Comparison of ENCODE assay signal across 8 mouse cellular contexts in the genomic region with DNA sequence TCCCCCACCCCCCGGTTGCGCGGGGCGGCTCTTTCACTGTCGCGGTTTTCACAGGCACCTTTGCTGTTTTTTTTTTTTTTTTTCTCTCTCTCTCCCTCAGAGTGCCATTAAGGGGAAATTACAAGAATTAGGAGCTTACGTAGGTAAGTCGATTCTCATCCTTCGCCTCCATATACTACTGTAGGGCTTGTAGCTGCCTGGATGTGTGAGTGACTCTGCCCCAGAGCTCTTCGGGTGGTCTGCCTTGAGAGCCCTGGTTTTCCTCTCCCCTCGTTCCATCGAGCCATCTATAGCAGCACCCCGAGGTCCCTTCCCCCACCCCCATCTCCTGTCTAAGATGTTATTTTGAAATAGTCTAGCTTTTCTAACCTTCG. TPM values are rescaled to one million over a fixed set of nuclear protein-coding genes. Genes with fewer than 3 reads are reported as not detected.
DNase-seq lines count a peak whose midpoint lies in the region; ATAC-seq lines count a peak whose summit lies in the region.

No protein-coding gene starts in this region.

- peak overlapping the region; percentile 85 for H3K27ac ChIP-seq in kidney, embryonic 14.5 days (ENCODE audit: low read depth, low read length)
- H3K27ac ChIP-seq in embryonic facial prominence, embryonic 15.5 days (replicated peaks) = peak overlapping the region; percentile 91
- H3K27ac ChIP-seq in neural tube, embryonic 12.5 days = peak overlapping the region; percentile 86

- H3K9ac ChIP-seq in kidney, embryonic 14.5 days (ENCODE audit: low read depth, low read length) = peak overlapping the region; percentile 95
- H3K9ac ChIP-seq in embryonic facial prominence, embryonic 15.5 days = peak overlapping the region; percentile 94
- H3K9ac ChIP-seq in neural tube, embryonic 12.5 days = peak overlapping the region; percentile 94

- peaks cover 10% of the 10 kb centered on the region; the same call in 1 of the 2 replicates for H3K4me1 ChIP-seq in kidney, embryonic 14.5 days (ENCODE audit: control insufficient read depth, insufficient read depth, low read length)
- H3K4me1 ChIP-seq in embryonic facial prominence, embryonic 15.5 days = peaks cover 25% of the 10 kb centered on the region
- peaks cover 18% of the 10 kb centered on the region for H3K4me1 ChIP-seq in neural tube, embryonic 12.5 days

- no peak for DNase-seq in kidney, postnatal 25 days
- DNase-seq in MEL-GATA-1-ER (ENCODE audit: extremely low read depth, low read depth) = peak; percentile 30
- peak; percentile 13 to 36 for DNase-seq in kidney, postnatal 4 days
- DNase-seq in cerebellum, adult 9-11 months = no peak
- DNase-seq in spleen, postnatal 14 days (ENCODE audit: low spot score in 2 of 2) = no peak

- H3K27me3 ChIP-seq in kidney, embryonic 14.5 days (ENCODE audit: control insufficient read depth, insufficient read depth, low read length) = no peaks in the 10 kb centered on the region
- no peaks in the 10 kb centered on the region for H3K27me3 ChIP-seq in embryonic facial prominence, embryonic 15.5 days
- H3K27me3 ChIP-seq in neural tube, embryonic 12.5 days (replicated peaks) = no peaks in the 10 kb centered on the region

- H3K4me3 ChIP-seq in kidney, embryonic 14.5 days (ENCODE audit: low read length) = peak overlapping the region; percentile 93
- H3K4me3 ChIP-seq in embryonic facial prominence, embryonic 15.5 days (replicated peaks) = peak overlapping the region; percentile 92
- H3K4me3 ChIP-seq in neural tube, embryonic 12.5 days = peak overlapping the region; percentile 91

- under 1% methylated on average over 14 of the region's 14 CpGs for WGBS in kidney, embryonic 14.5 days
- under 1% methylated on average over 13 of the region's 14 CpGs for WGBS in embryonic facial prominence, embryonic 15.5 days
- WGBS in neural tube, embryonic 12.5 days = 2% methylated on average over 14 of the region's 14 CpGs

- peak overlapping the region; percentile 46 for H3K4me2 ChIP-seq in kidney, embryonic 14.5 days (replicated peaks; ENCODE audit: low read depth, low read length)
- H3K4me2 ChIP-seq in embryonic facial prominence, embryonic 15.5 days (replicated peaks) = peak overlapping the region; percentile 56
- peak overlapping the region; percentile 71 for H3K4me2 ChIP-seq in neural tube, embryonic 12.5 days (replicated peaks)

- no peaks in the 10 kb centered on the region; the same call in 1 of the 2 replicates for H3K36me3 ChIP-seq in kidney, embryonic 14.5 days (ENCODE audit: control insufficient read depth, insufficient read depth, low read length)
- H3K36me3 ChIP-seq in embryonic facial prominence, embryonic 15.5 days = no peaks in the 10 kb centered on the region
- no peaks in the 10 kb centered on the region for H3K36me3 ChIP-seq in neural tube, embryonic 12.5 days

- ATAC-seq in kidney, embryonic 14.5 days (ENCODE audit: low FRiP score, low TSS enrichment) = no peak
- ATAC-seq in embryonic facial prominence, embryonic 15.5 days (ENCODE audit: insufficient number of reproducible peaks, low FRiP score, low TSS enrichment, low read depth) = no peak
- ATAC-seq in neural tube, embryonic 12.5 days (ENCODE audit: low FRiP score, low read depth) = peak; percentile 73

- H3K9me3 ChIP-seq in kidney, embryonic 14.5 days (ENCODE audit: control insufficient read depth, low read length) = no peaks in the 10 kb centered on the region
- no peaks in the 10 kb centered on the region for H3K9me3 ChIP-seq in embryonic facial prominence, embryonic 15.5 days (replicated peaks)
- H3K9me3 ChIP-seq in neural tube, embryonic 12.5 days = no peaks in the 10 kb centered on the region

RNA-seq across cellular contexts. Expression of a gene that starts 0.6 kb away (rescaled TPM):
- polyA plus RNA-seq in kidney, embryonic 14.5 days (2014; fragmentation: Nextera tagmentation; extraction: Ambion mirVana) = 106 and 149 TPM in 2 replicates
- 107 and 117 TPM in 2 replicates for polyA plus RNA-seq in embryonic facial prominence, embryonic 15.5 days (2015; fragmentation: Nextera tagmentation; extraction: Ambion mirVana)
- 139 and 146 TPM in 2 replicates for polyA plus RNA-seq in neural tube, embryonic 12.5 days (2016; fragmentation: Nextera tagmentation; extraction: Ambion mirVana)

RNA-seq across cellular contexts. Expression of a gene that starts 10.2 kb away (rescaled TPM):
- polyA plus RNA-seq in kidney, embryonic 14.5 days (2014; fragmentation: Nextera tagmentation; extraction: Ambion mirVana) = 5.6 and 7.5 TPM in 2 replicates
- polyA plus RNA-seq in embryonic facial prominence, embryonic 15.5 days (2015; fragmentation: Nextera tagmentation; extraction: Ambion mirVana) = 10.6 and 11.7 TPM in 2 replicates
- 7.3 TPM in 2 replicates for polyA plus RNA-seq in neural tube, embryonic 12.5 days (2016; fragmentation: Nextera tagmentation; extraction: Ambion mirVana)

Comparison
In these comparisons a context has a peak if more than half of its experiments do, and no peak if none do; other contexts are left out.
1. DNase-seq: peak in MEL-GATA-1-ER (single experiment) and kidney, postnatal 4 days (2 of 2); none in kidney, postnatal 25 days (0 of 2), cerebellum, adult 9-11 months (single experiment) and spleen, postnatal 14 days (0 of 2).
2. Peak in every context shown above with its lines, with median percentiles within 50 percentile points of each other: H3K27ac ChIP-seq, H3K4me2 ChIP-seq, H3K4me3 ChIP-seq and H3K9ac ChIP-seq.